Mouse (Mus musculus) left cerebral cortex, adult 18-20 months (tissue): ENCODE results near the gene Grm4. TPM values are rescaled to one million over a fixed set of nuclear protein-coding genes. Genes with fewer than 3 reads are reported as not detected.

Experiments
- DNase-seq, 2 experiments: peaks; one replicate each; pipeline ENCODE4 v3.0.0; 2021 to 2022; ENCODE audit warnings: low spot score in 2 of 2, mixed read lengths in 1 of 2
- total RNA-seq, 2 experiments: library from RNA; stranded (reverse); gene quantifications; 2 replicates each; pipeline ENCODE4 v1.2.3; 2021

The Grm4 gene
- total RNA-seq, 2 experiments from 2014 or later: 22.3 to 27.6 TPM

DNA sequence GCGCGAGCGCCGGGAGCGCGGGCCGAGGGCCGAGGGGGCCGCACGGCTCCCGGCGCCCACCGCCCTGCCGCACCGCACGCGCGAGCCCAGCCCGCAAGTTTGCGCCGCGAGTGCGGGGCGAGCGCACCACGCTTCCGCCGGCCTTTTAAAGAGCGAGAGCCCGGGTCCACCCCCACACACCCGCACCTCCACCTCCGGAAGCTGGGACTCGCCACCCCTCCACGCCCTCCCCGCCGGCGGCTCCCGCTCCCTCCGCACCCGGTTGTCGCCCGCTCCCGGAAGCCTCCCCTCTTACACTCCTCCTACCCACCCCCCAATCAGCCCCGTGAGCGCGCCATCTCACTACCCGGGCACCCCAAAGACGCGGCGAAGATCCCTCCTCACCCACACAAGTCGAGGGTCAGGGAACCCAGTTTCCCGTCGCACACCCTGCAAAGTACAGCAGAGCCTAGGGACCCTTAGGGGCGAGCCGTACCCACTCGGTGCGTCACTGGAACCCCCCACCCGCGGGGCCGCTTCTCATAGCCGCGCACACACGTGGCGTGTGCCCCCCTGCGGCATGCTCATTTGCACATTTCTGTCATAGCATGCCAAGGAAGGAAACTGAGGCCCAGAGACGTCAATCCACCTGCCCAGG lies 7.8 kb downstream of the Grm4 start:
- DNase-seq: peak; percentile 20 to 35

DNA sequence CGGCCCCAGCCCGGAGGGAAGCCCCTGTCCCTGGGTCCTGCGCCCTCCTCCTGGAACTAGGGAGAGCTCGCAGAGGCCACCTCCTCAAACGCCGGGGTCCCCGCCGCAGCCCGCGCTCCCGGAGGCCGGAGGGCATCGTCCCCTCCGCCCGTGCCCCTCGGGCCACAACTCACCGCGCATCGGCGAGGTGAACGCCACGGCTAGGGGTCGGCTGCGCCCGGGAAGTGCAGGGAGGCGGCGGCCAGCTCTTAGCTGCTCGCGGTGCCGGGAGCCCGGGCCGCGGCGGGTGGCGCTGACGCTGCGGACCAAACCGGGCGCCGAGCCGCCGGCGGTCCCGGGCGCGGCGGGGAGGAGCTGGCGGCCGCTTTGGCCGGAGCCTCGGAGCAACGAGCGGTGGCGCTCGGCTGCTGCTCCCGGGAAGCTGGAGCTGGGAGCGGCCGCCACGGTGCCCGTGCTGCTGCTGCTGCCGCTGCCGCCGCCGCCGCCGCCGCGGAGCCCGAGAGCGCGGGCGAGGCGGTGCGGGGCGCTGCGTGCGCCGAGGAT lies 8.5 kb downstream of the Grm4 start:
- DNase-seq: peak in 1 of 2 experiments; percentile 42

DNA sequence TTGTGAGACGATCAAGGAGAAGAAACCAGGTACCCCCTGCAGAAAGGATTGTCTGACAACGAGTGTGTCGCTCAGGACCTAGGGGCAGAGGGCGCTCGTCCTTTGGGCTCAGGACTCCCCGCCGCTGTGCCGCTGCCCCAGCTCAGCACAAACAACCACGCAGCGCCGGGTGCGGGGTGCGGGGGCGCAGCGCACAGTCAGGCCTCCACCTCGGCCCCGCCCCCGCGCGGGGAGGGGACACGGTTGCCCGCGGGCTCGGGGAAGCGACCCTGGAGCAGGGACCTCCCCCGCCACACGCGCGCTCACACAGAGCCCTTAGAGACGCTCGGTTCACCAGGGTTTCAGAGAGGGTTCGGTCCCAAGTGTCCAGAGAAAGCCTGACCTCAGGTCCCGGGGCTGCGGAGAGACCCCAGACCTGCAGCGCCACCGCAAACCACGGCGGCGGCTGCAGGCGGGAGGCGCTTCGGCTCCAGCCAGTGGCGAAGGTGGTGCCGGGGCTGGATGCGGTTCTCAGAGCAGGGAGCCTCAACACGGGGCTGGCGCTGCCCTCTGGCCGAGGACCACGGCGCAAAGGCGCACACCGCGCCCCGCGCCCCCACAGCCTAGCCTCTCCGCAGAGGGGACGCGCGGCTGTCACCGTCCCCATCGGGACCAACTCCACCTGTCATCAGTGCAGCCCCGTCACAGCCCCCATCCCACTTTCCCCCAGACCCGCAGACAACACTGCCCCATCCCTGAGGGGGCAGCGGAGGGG lies 9.2 kb downstream of the Grm4 start:
- DNase-seq: peak; percentile 43 to 62

DNA sequence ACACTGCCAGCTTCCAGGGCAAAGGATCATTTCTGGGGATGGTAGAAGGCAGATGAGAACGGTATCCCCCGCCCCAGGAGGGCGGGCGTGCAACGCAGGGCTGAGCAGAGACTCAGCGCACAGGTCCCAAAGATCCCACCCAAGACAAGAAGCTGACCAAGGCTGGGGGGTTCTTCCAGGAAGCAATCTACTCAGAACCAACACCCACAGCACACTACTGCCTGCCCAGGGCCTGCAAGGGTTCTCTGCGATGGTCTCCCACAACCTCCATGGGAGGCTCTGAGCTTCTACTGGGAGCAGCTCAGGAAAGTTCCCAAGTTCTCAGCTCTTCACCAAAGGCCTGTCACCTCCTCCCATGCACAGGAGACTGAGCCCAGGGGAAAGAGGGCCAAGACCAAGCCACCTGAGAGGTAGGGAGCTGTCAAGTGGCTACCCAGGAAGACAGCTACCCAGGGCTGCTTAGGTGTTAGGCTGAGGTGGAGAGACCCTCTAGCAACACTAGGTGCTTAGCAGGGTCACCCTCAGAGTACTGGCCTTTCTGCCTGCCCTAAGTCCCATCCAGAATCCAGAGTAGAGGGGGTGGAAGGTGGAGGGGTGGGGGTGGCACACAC lies 10.0 kb downstream of the Grm4 start:
- no peak for DNase-seq

DNA sequence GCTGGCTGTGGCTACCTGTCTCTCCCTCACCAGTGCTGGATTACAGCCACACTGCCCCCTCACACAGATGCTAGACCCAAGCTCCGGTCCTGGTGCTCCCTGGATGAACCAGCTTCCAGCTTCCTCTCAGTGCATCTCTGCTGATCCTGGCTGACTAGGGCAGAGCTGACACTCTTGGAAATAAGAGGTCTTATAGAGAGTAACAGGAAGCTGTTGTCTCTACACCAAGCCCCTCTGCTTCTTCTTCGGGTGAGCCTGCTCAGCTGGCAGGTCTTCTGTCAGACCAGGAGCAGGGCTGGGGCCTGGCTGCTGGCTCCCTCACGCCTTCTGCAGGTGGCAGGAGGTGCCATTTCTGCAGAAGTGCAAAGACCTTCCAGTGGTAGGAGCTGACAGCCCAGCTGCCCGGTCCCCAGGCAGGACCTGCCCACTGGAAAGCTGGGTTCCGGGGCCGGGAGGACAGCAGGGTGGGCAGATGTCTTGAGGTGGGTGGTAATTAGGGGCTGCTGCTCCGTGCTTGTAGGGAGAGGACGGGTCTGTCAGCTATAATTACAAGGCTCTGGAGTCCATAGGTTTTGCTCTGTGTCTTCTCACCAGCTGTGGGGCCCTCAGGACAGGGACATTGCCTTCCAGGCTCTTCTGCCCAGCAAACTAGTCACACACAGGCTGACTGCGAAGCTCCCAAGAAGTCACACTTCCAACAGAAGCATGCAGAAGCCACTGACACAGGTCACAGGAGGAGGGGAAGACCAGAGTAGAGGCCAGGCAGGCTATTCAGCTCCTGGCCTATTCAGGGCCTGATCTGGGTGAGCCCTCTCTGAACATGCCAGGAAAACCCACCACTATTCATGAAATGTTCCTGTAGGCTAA lies 10.7 kb downstream of the Grm4 start:
- DNase-seq: no peak

DNA sequence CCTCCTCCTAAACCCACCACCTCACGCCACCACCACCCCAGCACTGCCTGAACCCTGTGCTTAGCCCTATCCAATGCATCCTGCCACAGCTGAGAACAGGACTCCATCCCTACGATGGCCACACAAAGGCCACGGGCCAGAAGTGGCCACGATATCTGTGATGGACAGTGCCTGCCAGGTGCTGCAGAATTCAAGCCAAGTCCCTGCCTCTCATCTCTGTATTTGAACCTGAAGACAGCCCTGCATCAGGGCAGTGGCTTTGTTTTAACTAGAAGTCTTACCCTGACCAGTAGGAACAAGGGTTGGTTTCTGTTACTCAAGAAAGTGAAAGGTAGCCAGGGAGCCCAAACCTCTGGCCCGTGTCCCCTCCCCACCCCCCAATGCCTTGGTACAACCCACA lies 12.1 kb downstream of the Grm4 start:
- DNase-seq: no peak

DNA sequence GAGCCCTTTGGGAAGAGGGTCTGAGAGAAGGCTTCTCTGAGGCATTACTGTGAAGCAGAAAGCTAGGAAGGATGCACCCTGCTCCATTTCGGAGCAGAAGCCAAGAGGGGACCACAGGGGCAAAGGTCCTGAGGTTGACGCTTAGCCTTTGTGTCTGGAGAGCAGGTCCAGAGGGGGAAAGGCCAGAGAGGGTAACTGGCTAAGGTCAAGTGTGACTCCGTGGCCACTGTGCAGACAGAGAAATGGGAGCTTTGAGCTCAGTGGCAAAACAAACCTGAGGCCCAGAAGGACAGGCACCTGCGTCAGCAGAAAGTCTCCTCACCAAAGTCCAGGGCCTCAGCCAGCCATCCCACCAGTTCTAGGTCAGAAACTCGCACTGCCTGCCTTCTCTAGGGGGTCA lies 12.7 kb downstream of the Grm4 start:
- DNase-seq: no peak

DNA sequence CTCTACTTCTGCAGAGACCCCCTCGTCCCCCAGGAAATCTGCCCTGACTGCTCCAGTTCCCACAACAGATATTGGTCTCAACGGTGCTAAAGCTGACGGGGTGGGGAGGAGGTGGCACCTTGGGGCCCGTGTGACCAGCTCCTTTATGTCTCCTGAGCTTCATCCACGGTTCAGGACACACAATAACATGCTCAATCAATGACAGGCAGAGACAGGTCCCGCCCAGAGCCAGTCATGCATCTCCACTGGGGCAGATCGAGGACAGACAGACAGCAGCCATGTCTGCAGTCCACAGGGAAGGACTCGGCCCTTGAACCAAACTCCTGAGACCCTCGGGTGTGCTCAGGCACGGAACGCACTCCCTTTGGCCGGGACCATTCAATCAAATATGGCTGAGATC lies 13.2 kb downstream of the Grm4 start:
- DNase-seq: no peak

DNA sequence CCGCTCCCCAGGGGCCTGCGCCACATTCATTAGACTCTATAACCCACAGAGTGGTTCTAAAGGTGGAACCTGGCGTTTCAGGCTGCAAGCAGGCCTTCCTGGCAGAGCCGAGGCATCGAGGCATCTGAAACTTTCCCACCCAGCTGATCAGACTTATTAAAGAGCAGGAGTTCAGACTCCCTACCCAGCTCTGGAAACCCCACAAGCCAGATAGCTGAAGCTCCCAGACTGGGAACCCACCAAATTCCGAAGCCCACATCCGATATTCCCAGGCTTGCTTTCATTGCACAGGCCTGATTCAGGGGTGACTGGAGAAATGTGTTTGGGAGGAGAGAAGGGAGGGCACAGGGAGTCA lies 13.6 kb downstream of the Grm4 start:
- DNase-seq: no peak

DNA sequence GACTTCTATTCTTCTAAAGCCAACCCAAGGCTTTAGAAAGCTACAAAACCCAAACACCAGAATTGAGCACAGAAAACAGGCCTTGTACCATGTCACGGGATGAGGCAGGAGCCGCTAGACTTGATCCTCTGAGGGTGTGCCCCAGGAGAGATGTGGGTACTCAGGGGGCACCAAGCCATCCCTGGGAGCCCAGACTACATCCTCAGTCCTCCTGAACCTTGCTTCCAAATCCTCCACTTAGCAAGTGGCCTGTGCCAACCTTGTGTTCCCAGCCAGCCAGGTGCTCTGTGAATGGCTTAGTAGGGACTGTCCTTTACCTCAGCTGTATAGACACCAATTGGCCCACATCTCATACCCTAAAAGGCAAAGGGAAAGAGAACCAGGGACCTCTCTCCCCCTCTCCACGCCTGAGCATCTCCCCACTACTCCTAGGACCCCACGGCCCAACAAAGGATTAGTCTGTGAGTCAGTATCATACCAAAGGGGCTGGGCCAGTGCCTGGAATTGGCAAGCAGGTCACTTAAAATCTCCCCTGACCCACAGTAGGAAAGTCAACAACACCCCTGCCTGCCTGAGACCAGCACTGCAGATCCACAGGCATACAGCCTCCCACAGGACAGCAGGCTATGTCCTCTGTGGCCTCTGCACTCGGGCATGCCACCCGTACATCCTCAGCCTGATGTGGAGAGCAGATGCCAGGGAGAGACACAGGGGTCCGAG lies 14.2 kb downstream of the Grm4 start:
- DNase-seq: no peak

DNA sequence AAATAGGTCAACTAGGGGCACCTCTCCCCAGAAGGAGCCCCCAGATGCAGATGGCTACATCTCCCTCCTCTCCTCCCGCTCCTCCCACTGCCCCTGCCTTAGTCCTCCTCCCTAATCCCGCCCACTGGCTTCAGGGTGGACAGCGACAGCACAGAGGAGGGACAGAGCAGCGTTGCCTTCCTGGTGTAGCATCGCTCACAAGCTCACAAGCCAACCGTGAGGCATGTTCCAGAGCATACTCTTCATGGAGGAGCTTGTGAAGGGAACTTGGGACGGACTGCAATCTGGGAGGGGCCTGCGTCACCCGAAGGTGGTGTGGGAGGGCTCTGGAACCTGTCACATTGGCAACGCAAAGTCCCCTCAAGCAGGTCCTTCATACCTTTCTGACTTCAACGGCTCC lies 14.8 kb downstream of the Grm4 start:
- DNase-seq: no peak

DNA sequence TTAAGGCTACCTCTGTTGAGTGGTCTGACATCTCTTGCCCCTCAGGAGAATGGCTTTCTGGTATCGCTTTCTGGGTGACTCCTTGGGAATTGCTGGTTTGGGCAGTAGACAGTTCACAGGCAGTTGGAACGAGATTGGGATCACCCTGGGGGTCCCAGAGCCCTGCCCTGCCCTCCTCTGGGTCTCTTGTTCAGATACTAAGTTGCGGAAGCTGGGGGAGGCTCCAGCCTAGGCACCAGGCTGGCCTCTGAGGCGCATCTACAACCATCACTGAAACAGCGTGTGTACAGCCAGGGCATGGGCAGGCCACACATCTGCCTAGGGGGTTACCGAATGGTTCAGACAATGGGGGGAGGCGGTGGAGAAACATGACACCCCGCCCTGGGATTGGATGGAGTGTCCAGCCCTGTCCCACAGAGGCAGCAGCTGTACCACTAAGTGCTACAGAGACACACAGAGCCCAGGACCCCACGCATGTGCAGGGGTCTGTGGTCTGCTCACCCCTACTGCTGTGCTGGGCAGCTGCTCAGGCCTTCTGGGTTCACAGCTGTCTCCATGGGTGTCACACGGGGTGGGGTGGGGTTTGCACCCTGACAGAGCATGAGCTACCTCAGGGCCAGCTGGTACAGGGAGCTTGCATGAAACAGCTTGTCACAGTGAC lies 15.9 kb downstream of the Grm4 start:
- no peak for DNase-seq

DNA sequence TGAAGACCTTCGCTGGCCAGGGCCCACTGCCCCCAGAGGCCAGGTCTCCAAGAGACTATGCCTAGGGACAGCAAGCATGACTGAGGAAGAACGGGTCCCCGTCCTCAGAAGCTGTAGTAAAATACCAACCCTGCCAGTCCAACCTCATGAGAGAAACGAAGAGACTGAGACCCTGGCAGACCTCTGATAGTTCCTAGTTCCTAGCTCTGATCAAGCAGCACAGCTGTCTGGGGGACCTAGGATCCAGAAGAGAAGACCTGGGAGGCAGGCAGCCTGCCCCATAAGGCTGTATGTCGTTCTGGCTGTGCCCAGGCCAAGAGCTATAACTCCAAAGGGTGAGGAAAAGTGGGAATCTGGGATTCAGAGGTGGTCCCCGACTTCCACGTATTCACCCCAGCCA lies 17.3 kb downstream of the Grm4 start:
- DNase-seq: no peak

DNA sequence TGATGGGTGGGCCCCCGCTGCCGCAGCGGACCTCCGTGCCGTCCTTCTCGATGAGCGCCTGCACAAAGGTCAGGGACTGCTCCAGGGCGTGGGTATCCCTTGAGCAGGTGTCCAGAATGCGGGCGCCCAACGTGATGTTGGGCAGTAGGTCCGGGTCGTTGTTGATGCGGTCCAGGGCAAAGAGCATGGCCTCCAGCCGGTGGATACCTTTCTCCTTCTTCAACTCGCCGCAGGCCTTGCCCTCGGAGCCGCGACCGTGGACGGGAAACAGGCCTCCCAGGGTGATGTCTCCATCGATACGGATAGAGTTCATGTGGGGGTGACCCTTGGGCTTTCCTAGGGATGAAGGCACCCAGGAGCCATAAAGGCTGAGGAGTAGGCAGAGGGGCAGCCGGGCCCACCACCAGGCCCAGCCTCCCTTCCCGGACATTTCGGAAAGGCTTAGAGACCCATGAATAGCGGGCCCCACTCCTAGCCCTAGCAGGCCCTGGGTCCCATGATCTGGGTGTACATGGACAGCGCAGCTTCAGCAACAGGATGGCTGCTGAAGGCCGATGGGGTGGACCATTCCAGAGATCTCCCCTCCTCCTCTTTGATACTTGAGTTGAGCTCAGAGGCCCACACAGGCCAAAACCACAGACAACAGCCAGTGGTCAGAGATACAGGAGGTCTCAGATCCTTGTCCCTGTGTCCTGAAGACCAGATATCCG lies 18.3 kb downstream of the Grm4 start:
- no peak for DNase-seq

DNA sequence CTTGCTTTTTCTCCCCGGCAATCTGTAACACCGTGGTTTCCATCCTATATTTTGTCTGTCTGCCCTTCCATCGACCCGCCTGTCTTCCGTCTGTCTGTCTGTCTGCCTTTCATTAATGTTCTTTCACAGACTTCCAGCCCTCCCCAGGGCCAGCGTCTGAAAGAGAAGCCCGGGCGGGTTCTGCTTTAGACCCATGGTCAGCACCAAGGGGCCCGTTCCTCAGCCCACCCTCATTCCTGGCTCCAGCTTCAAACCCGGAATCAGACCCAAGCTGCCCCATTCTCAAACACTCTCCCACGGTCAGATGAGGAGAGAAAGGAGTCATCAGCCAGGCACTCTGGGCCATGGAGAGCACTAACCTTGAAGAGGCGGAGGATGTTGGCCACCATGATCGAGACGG lies 18.9 kb downstream of the Grm4 start:
- DNase-seq: no peak

DNA sequence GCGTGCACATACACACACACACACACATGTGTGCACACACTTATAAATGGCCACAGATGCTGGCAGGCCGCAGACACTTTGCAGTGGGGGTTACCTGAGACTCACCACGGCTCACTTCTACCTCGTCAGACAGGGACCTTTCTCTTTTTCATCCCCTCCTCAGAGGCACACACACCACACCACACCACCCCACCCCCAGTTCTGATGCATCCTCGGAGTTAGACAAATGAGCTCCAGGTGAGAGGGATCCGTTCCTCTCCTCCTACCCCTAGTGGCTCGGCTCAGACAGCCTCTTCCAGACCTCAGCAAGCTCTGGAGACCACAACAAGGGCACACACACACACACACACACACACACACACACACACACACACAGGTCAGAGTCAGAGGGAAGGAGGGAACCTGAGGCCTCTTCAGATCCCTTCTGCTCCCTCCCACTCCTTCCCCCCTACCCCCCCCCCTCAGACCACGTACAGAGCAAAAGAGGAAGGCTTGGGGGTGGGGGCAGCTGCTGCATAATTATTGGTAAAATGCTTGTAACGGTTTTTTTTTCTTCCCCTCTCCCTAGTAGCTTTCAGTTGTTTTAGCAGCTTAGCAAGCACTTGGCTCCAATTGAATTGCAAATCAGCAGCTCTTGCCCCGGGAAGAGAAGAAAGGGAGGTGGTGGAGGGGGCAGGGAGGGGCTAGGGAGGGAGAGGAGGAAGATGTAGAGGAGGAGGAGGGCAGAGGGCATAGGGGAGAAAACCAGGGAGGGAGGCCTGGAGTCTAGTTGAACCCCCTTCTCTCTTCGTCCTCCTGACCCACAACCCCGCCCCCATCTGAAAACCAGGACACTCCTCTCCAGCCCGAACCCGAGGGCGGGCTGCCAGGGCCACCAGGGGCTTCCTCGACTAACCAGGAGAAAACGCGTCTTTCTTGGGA lies 19.6 kb downstream of the Grm4 start:
- DNase-seq: no peak

DNA sequence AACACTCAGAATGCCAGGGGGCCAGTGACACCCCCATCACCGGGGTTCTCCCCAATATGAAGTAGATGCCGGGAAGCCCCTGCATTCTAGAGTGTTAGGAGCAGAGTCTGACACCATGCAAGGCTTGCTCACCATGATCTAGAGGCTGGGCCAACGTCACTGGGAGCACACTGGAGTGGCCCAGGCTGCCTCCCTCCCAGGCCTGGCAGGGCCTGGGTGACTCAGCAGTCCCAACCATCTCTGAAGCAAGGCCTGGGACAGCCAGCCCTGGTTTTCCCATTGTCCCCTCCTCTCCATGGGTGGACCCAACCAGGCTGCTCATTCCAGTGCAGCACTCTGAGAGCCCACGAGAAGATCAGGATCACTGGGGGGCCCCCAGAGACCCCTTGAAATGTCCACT lies 20.4 kb downstream of the Grm4 start:
- no peak for DNase-seq

DNA sequence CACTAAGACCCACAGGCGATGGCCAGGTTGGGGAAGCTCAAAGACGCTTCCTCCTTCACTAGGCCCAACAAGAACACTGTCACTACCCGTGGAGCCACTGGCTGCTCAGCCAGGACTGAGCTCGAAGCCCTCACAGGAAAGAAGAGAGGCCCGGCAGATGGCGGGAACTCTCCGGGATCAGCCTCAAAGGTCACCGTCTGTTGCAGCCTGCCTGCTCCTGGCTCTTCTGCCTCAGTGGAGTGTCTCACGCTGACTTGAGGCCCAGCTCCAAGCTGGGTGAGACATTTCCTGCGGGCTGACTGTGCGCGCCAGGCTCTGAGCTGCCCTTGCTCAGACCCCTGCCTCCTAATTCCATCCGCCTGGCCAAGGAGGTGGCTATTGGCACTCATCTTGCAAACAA lies 22.1 kb downstream of the Grm4 start:
- no peak for DNase-seq

DNA sequence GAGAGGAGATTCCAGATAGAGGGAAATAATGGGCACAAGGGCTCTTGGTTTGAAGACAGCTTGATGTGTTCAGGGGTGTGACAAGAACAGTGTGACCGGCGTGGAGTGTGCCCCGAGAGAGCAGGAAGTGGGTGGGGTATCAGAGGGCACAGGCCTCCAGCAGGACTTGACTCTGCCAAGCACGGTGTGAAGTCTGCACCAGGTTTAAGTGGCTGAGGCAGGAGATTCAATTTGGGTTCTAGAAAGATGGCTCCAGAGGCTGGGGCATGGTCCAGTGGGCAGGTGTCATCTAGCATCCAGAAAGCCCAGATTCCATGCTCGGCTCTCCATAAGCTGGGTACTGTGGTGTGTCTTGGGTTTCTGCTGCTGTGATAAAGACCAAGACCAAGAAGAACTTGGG lies 23.4 kb downstream of the Grm4 start:
- no peak for DNase-seq
